Mouse (Mus musculus) kidney, postnatal 4 days (tissue): ENCODE results near the gene Tcstv3.
"Not testable (repeated sequence)": the region's sequence is repeated elsewhere in the genome, so short reads cannot be mapped to it uniquely, and the experiment has no call there.

ENCODE experiments used
- DNase-seq, 2 experiments: peaks; one replicate each; pipeline ENCODE4 v3.0.0; 2021; ENCODE audit warnings: mixed read lengths in 2 of 2

The Tcstv3 gene

DNA sequence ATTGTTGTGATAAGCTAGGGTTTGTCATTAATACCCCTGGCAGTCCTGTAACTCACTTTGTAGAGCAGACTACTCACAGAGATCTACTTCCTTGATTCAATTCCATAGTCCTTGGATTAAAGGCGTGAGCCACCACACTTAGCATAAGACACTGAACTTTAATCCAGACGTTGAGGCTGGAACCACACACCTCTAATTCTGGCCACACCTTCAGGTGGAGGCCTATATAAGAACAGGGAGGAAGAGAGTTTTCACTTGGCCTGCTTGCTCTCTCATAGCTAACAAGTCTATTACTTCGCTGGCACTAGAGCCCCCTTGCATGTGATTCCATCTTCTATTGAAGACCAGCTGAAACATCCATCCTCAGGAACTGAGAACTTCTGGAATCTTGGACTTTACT is at the start of gene Tcstv3:
Tcstv3 (plus strand) TSS at position 301 of the 400 bp plus-strand sequence.
- DNase-seq: not testable (repeated sequence)

DNA sequence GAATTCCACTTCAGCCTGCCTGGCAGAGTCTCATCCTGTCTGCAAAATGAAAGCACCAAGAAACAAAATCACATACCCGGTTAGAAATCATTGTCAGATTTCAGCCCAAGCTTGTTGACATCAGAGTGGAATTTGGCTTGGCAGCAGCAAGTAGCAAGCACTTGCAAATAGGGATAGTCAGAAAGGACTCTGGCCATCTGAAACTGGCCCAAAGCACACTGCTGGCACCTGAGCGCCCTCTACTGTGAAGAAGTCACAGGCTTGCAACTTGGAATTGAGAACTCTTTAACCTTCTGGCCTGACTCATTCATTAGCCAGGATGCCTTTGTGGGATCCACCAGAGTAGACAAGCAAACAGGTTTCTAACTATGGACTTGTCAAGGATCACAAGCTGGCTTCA is 38.8 kb upstream of the Tcstv3 start:
- DNase-seq: not testable (repeated sequence)

DNA sequence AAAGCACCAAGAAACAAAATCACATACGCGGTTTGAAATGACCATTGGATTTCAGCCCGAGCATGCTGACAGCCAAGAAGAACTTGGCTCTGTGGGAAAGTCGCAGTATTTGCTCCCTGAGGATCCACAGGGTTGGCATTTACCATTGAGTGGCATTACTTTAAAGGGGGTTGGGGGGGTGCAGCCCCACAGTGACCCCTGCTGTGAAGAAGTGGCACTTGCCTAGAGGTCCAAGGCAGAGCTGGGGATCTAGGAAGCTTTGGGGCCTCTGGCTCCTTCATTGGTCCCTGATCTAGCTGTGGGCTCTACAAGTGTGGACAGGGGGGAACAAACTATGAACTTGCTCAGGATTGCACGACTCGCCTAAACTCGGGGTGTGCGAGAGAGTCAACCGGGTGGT is 37.9 kb upstream of the Tcstv3 start:
- DNase-seq: no peak

DNA sequence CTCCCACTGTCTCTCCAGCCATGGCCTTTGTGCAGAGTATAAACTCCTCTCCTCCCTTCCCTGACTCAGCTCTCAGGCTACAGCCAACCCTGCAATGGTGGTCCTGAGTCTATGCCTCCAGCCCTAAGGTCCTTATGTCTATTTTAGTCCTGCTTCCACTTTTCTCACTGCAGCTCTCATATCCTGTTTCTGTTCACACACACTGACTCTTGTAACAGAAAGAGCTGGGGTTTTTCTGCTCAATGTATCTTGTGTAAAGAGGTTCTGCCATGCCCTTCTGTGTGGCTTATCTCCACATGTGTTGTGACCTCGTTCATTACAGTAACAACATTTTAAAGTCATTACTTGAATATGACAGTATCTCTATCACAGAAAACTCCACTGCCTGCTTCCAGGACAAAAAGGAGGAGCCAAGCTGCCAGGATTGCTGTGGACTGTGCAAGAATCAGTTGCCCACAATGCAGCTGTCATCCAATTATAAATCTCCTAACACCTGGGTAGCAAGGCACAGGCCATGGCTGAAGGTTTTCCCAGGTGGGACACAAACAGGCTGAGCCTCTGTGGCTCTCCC is 17.3 kb upstream of the Tcstv3 start:
- no peak for DNase-seq

DNA sequence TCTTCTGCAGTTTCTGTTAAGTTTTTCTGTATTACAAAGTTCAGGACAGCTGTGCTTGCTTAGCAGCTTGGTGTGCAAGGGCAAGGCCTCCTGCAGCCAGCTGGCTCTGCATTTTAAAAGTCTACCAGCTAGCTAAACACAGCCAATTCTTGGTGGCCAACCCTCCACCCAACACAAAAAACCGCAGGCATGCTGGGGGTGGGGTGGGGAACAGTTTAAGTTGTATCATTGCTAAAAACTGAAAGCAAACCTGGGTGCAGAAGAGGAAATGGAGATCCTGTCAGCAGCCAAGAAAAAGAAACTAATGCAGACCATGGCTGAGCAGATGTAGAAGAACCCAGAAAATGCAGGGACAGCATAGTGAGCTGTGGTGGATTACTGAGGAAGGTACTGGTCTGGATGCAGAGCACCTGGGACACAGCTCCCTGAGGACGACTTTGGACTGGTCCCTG is 16.7 kb upstream of the Tcstv3 start, which contains the start of gene BC147527:
BC147527 (plus strand) TSS at position 402 of the 452 bp plus-strand sequence.
- DNase-seq: peak in 1 of 2 experiments; percentile 3

DNA sequence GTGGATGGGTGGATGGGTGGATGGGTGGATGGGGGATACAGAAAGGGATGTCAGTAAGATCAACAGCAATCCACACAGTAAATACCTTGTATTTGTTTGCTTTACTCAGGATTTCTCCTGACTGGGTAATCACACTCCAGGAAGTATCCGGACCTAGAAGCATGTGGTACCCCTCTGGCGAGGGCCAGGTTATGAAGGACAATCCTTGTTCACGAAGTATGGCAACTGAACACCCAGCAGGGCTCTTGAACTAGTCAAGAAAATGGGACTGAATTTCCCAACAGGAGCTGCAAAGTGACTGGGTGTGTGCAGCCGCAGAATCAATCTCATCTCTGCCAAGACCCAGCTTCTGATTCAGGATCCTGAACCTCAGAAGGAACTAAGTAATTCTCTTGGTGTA is 15.8 kb upstream of the Tcstv3 start:
- DNase-seq: no peak

DNA sequence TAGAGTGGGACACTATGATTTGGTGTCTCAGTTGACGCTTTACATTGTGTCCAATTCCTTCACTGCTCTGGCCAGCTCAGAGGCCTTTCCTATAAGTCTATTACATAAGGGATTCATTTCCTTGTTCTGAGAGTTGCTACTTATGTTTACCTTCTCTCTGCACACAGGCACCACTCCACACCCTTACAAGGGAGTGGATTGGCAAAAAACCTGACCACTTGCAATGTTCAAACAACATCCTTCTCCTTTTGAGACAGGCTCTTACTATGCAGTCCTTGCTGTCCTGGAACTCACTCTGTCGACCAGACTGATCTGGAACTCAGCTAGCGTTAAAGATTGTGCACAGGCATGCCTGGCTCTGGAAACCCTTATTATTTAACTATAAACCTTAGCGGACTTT is 5.9 kb upstream of the Tcstv3 start:
- DNase-seq: no peak

DNA sequence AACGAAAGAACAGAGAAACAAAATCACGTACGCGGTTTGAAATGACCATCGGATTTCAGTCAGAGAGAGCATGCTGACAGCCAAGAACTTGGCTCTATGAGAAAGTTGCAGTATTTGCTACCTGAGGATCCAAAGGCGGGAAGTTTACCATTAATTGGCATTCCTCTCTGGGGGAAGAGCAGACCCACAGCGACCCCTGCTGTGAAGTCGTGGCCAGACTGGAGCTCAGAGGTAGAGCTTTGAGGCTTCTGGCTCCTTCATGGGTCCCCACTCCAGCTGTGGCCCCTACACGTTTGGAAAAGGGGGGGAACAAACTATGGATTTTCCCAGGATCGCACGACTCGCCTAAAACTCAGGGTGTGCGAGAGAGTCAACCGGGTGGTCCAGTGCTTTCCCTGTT is 3.1 kb upstream of the Tcstv3 start:
- peak; percentile 9 to 20 for DNase-seq

DNA sequence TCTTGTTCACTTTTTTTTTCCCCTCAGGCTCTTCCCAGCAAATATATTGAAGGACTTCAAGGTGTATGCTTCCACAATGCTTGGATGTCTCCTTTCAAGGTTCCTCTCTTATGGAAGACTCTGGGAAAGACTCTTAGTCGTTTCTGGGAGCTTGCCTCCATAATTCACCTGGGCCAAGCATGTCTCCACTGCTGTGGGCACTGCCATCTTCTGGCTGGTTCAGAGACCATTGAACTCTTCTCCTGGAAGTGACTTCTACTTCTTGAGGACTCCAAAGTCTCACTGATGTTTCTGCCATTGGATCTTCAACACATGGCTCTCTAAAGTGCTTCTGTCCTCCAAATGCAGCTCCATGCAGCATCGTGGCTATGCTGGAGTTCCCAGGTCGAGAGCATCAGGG is 3.5 kb downstream of the Tcstv3 start:
- no peak for DNase-seq

DNA sequence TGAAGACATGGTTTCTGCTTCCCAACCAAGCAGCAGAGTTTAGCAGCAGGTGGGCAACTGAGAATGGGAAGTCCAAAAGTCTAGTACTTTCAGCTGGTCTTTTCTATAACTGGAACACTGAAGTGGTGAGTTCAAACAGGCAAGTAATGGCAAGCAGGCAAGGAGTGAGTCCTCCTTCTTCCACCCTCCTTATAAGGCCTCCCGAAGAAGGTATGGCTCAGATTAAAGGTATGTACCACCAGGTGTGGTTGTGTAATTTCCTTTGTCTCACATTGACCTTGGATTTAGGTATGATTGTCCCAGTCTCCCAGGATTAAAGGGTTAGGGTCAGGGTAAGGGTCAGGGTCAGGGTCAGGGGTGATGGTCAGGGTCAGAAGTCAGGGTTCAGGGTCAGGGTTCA is 4.0 kb downstream of the Tcstv3 start:
- DNase-seq: no peak
